Mouse (Mus musculus) lung, postnatal 25 days (tissue): ENCODE results near the gene Parl.
A peak's percentile ranks its signal among the peaks of the same experiment; 100 is the strongest.

Source experiments
- DNase-seq: peaks from one replicate; pipeline ENCODE4 v3.0.0; 2022; ENCODE audit warnings: low spot score

Gene Parl

DNA sequence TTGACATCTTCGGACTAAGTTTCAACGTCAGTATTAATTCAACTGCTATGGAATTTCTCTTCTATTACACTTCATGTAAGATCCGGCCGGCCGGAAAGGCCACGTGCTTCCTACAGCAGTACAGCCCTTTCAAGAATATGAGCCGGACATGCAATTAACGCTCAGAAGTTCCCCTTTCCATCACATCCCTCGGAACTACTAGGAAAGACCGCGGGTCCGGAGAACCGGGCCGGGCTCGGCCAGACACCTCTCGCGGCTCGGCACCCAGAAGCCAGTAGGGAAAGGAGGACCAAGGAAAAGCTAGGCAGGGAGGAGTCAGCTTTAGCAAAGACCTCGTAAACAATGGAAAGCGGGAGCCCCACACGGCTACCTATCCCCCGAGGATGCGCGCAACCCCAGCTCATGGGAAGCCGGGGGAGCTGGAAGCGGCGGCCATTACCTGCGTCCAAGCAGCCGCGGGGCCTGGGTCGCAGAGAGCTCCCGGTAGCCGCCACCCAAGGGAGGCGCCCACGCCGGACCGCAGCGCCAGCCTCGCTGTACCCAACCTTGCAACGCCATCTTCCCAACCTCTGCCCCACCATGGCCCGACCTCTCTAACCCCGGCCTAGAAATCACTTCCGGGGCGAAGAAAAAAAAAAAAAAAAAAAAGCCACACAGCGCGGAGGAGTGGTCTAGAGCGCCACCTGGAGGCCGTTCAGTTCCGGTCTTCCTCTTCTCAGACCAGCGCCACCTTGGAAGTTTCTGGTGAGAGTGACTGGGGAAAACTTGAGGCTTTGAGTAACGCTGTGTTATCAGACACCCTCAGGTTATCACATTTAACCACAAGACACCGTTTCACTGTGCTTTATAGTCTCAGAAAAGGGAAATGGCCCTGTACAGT lies at the start of gene Parl:
TSS of gene Parl (minus strand) at position 618 of the 880 bp plus-strand sequence.
- DNase-seq = peak; percentile 84

GRCm38 (mm10) chr16:20345464-20345863 lies 43.3 kb upstream of the Parl start:
- DNase-seq = no peak

- no peak for DNase-seq
These were observed 36.4 kb upstream of the Parl start for GRCm38 (mm10) chr16:20338616-20339015.

- DNase-seq = no peak
These were observed 32.7 kb upstream of the Parl start for GRCm38 (mm10) chr16:20334918-20335317.

- DNase-seq = no peak
These were observed 26.1 kb upstream of the Parl start for GRCm38 (mm10) chr16:20328306-20328705.

- peak; percentile 54 for DNase-seq
These were observed 23.1 kb upstream of the Parl start, which contains the start of gene Cyp2ab1 for GRCm38 (mm10) chr16:20325286-20325685. Cyp2ab1 (minus strand) TSS chr16:20325404.

- peak; percentile 42 for DNase-seq
These were observed 21.7 kb upstream of the Parl start for GRCm38 (mm10) chr16:20323907-20324306.

- no peak for DNase-seq
These were observed 20.1 kb upstream of the Parl start for GRCm38 (mm10) chr16:20322274-20322673.

DNA sequence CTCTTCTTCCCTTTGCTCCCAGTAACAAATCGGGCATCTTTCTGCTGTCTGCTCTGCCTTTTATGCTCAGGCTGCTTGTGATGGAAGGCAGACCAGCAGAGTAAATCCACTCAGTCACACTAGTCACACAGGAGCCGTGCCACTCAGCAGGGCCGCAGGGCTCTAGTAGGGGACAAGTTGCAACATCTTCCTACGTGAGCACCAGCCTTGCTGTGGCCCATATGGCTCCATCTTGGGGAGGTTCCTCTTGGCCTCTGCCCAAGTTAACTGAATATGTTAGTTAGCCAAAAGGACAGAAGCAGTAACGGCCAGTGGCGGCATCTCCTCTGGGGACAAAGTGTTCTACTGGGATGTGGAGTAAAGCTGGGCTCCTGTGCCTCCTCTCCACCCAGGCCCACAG lies 14.6 kb upstream of the Parl start:
- DNase-seq = peak; percentile 20

- DNase-seq = no peak
These were observed 13.1 kb upstream of the Parl start for GRCm38 (mm10) chr16:20315266-20315665.

DNA sequence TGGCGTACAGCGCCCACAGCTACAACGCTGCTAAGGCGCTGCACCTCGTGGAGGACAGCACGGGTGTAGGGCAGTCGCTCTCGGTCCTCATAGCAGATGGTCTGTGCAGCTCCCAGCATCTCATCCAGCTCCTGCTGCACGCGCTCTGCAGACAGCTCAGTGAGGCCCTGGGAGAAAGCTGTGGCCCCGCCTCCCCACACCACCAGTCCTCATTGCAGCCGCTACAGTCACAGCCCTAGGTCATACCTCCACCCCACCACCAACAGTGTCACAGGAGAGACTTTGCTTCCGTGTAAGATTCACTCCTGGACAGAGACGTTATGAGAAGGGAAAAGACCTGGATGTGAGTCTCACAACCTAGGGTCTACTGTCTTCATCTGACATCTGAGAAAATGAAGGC lies 10.1 kb upstream of the Parl start:
- DNase-seq = no peak

- no peak for DNase-seq
These were observed 2.1 kb downstream of the Parl start for GRCm38 (mm10) chr16:20300076-20300475.

GRCm38 (mm10) chr16:20280238-20280637 lies 21.9 kb downstream of the Parl start:
- DNase-seq = no peak

DNA sequence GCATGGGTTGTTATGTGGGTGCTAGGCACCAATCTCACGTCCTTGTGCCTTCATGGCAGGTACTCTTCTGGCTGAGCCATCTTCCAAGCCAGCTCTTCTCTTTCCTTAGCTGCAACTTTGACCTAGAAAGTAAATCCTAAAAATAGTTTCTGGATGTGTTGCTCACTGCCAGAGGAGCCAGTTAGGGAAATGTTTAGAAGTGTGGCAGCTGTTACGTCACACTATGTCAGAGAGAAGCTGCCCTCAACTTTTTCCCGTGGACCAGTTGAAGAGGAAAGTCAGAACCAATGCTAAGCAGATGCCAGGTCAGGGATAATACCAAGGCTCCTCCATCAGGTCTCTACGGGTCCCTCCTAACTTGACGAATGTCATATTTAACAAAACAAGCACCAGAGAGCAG lies 22.8 kb downstream of the Parl start:
- no peak for DNase-seq

GRCm38 (mm10) chr16:20272994-20273393 lies 29.2 kb downstream of the Parl start:
- DNase-seq = no peak

- no peak for DNase-seq
These were observed 30.8 kb downstream of the Parl start for GRCm38 (mm10) chr16:20271339-20271738.

- DNase-seq = no peak
These were observed 37.1 kb downstream of the Parl start for GRCm38 (mm10) chr16:20265089-20265488.

DNA sequence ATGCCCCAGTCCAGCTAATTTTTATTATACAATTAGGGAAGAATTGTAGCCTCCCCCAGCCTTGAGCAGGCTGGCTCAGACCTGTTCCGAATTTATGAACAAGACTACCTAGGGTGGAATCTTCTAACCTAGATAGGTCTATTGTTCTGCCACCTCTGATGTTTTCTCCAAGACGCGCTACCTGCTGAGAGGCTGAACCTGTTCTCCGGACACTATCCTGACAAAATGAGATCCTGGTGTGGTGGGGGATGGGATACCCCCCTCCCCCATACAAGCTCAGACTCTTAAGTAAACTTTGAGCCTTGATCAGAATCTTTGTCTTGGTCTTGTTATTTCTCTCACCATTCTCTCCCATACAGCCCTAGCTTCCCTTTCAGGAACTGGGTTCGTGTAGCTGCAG lies 44.3 kb downstream of the Parl start:
- DNase-seq = no peak

- DNase-seq = no peak
These were observed 53.6 kb downstream of the Parl start for GRCm38 (mm10) chr16:20248442-20249174.

DNA sequence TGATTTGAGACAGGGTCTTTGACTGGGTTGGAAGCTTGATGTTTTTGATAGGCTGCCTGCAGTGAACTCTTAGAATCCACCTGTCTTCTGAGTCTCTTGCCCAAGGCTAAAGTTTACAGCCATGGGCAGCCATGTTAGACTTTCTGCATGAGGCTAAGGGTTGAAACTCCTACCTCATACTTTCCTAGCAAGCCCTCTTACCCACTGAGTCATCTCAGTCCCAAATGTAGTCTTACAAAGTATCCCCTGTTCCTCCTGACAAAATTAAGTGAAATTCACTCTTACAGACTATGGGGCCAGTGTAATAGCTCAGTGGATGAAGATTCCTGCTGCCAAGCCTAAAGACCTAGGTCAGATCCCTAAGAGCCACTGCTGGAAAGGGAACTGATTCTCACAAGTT lies 55.1 kb downstream of the Parl start:
- DNase-seq = no peak

DNA sequence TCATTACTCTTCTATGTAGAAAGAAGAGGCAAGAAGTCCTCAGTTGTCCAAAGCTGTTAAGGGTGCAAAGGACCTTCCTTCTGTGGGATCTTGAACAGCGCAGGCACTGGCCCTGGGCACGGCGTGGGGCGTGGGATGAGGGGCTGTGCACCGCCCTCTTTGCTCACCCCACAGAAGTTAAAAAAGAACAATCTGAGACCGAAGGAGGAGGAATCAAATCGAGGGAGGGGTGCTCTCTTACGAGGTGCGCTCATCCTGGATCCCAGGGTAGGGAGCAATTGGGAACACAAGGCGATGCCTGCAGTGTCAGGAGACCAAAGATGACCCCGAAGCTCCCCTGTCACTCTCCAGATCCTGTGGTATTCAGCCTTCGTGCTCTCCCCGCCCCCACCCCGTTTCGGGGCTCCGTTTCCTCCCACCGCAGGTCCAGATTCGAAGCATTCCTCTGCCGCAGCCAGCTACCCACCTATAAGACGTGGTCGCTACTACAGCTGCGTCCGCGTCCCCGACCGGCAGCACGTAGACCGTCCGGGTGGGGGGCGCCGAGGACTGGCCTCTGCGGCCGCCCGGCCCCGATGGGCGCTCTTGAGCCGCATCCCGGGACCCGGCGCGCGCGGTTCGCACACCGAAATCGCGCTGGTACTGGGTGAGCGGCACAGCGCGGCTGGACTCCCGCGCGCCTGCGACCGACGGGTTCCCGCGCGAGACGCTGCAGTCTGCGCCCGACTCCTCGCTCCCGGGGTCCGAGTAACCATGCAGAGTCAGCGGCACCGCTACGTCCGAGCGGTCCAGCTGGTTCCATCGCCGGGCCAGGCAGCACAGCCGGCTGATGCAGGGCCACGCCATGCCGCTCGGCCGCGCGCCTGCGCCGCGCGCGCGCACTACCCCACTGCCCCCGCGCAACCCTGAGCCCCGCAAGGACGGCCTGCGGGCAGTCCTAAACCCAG lies 61.4 kb downstream of the Parl start, which contains the start of gene Map6d1:
TSS of gene Map6d1 (minus strand) at position 891 of the 947 bp plus-strand sequence.
- peak; percentile 3 for DNase-seq

- DNase-seq = no peak
These were observed 63.5 kb downstream of the Parl start for GRCm38 (mm10) chr16:20238646-20239045.
